Mouse (Mus musculus): ENCODE results near the gene 4930558K02Rik.

The 4930558K02Rik gene

GRCm38 (mm10) chr1:161907795-161908457, 71.5 kb downstream of the 4930558K02Rik start:
- no peak for DNase-seq (ENCODE audit: extremely low read depth, low read depth, low spot score)

- no peak for DNase-seq (ENCODE audit: extremely low read depth, low read depth, low spot score)
Measured at GRCm38 (mm10) chr1:161907111-161907510, 72.3 kb downstream of the 4930558K02Rik start.

- no peak for DNase-seq (ENCODE audit: extremely low read depth, low read depth, low spot score)
Measured at GRCm38 (mm10) chr1:161902692-161903452, 76.6 kb downstream of the 4930558K02Rik start.

DNA sequence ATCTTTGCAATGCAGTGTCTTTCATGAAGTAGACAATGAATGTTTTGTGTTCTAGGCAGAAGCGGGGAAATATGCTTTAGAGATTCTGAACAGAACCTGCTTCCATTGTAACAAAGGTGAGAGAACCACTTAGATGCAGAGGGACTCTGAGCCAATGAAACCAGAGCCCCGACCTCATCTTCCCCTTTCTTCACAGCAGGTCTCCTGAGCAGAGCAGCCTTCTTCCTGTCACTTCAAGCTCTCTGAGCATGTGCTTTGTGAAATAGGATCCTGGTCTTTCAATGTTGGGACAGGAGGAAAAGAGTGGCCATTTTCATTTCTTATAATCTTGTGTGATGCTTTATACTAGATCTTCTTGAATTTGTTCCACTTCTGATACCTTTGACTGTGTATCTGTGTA, 79.3 kb downstream of the 4930558K02Rik start:
- no peak for DNase-seq (ENCODE audit: extremely low read depth, low read depth, low spot score)

GRCm38 (mm10) chr1:161897235-161897634, 82.2 kb downstream of the 4930558K02Rik start:
- no peak for DNase-seq (ENCODE audit: extremely low read depth, low read depth, low spot score)

DNA sequence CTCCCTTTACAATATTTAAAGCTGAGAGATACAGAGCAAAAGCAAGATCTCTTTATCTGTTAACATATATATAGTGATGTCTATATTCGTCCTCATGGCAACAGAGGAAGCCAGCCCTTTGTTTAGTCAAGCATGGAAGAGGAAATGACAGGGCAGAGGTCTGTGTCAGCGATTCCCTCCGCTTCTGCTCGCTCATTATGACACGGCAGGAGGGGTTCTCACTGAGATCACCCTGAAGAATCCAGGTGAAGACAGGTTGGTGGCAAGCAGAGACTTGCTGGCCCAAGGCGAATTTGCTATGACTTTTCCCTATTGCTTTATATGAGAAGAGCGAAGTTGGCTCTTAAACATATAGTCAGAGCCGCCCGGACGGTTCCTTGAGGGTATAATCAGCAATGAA, 83.3 kb downstream of the 4930558K02Rik start:
- no peak for DNase-seq (ENCODE audit: extremely low read depth, low read depth, low spot score)

DNA sequence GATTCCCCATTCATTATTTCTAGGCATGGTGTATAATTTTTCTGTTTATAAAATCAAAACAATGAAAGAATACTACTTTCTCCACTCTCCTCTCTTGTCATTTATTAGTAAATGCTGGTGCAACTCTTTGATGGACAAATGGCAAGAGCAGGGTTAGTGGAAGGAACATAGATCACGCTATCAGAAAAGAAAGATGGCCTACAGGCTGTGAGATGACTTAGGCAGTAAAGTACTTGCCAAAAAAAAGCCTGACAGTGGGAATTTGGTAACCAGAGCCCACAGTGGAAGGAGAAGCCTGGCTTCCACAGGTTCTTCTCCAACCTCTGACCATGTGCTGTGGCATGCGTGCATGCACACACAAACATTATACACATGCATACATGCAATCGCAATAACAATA, 84.4 kb downstream of the 4930558K02Rik start:
- no peak for DNase-seq (ENCODE audit: extremely low read depth, low read depth, low spot score)

DNA sequence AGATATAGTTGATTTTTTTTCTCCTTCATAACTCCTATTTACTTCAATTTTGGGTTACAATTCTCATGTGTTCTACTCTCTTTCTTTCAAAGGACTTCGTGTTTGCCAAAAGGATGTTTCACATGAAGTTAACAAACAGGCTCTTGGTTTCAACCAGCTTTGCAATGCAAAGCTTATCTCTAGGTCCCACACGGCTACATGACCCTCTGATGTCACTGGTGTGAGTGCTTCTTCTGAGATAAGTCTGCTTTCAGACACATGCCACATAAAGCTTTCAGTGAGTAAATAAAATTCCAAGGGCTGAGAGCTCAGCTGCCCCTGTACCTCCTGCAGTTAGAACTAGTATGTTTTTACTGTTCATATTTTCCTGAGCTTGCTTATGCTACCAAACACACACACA, 84.9 kb downstream of the 4930558K02Rik start:
- no peak for DNase-seq (ENCODE audit: extremely low read depth, low read depth, low spot score)

- no peak for DNase-seq (ENCODE audit: extremely low read depth, low read depth, low spot score)
Measured at GRCm38 (mm10) chr1:161894126-161894525, 85.3 kb downstream of the 4930558K02Rik start.
